Mouse (Mus musculus): ENCODE data around the gene Epha1. TPM values are rescaled to one million over a fixed set of nuclear protein-coding genes. Genes with fewer than 3 reads are reported as not detected.

The Epha1 gene
- polyA plus RNA-seq, 1 experiment = 0.02 TPM

GRCm38 (mm10) chr6:42342171-42342570, 30.9 kb downstream of the Epha1 start:
- no peaks in the 10 kb centered on the region for H3K9me3 ChIP-seq (ENCODE audit: control insufficient read depth, low read length)
- H3K4me3 ChIP-seq (replicated peaks) = no peak overlapping the region
- no peaks in the 10 kb centered on the region for H3K36me3 ChIP-seq (ENCODE audit: control insufficient read depth)
- H3K27me3 ChIP-seq (ENCODE audit: control insufficient read depth) = no peaks in the 10 kb centered on the region
- TF ChIP-seq GATA1 (IDR thresholded peaks at IDR 0.05; ENCODE audit: low read length) (no peak), TAL1 (IDR thresholded peaks at IDR 0.05; ENCODE audit: low read length) (no peak)
- H3K4me1 ChIP-seq (ENCODE audit: control insufficient read depth) = no peaks in the 10 kb centered on the region

- no peak for TF ChIP-seq GATA1 (IDR thresholded peaks at IDR 0.05; ENCODE audit: low read length)
- no peak for TF ChIP-seq TAL1 (IDR thresholded peaks at IDR 0.05; ENCODE audit: low read length)
- no peak overlapping the region for H3K4me3 ChIP-seq (replicated peaks)
- no peaks in the 10 kb centered on the region for H3K4me1 ChIP-seq (ENCODE audit: control insufficient read depth)
- H3K9me3 ChIP-seq (ENCODE audit: control insufficient read depth, low read length) = no peaks in the 10 kb centered on the region
- no peaks in the 10 kb centered on the region for H3K36me3 ChIP-seq (ENCODE audit: control insufficient read depth)
- no peaks in the 10 kb centered on the region for H3K27me3 ChIP-seq (ENCODE audit: control insufficient read depth)
Measured at GRCm38 (mm10) chr6:42339981-42340380, 33.1 kb downstream of the Epha1 start.

GRCm38 (mm10) chr6:42339189-42339588, 33.9 kb downstream of the Epha1 start:
- no peak for TF ChIP-seq GATA1 (IDR thresholded peaks at IDR 0.05; ENCODE audit: low read length)
- no peak for TF ChIP-seq TAL1 (IDR thresholded peaks at IDR 0.05; ENCODE audit: low read length)
- Histone ChIP-seq H3K4me1 (ENCODE audit: control insufficient read depth) (no peaks in the 10 kb centered on the region), H3K27me3 (ENCODE audit: control insufficient read depth) (no peaks in the 10 kb centered on the region), H3K36me3 (ENCODE audit: control insufficient read depth) (no peaks in the 10 kb centered on the region), H3K4me3 (replicated peaks) (no peak overlapping the region), H3K9me3 (ENCODE audit: control insufficient read depth, low read length) (no peaks in the 10 kb centered on the region)

- Histone ChIP-seq H3K27me3 (ENCODE audit: control insufficient read depth) (peaks cover 2% of the 10 kb centered on the region), H3K4me3 (replicated peaks) (no peak overlapping the region), H3K9me3 (ENCODE audit: control insufficient read depth, low read length) (no peaks in the 10 kb centered on the region), H3K4me1 (ENCODE audit: control insufficient read depth) (peaks cover 5% of the 10 kb centered on the region), H3K36me3 (ENCODE audit: control insufficient read depth) (no peaks in the 10 kb centered on the region)
- no peak for TF ChIP-seq GATA1 (IDR thresholded peaks at IDR 0.05; ENCODE audit: low read length)
- no peak for TF ChIP-seq TAL1 (IDR thresholded peaks at IDR 0.05; ENCODE audit: low read length)
Measured at GRCm38 (mm10) chr6:42330946-42331345, 42.1 kb downstream of the Epha1 start.

- no peak for TF ChIP-seq TAL1 (IDR thresholded peaks at IDR 0.05; ENCODE audit: low read length)
- TF ChIP-seq GATA1 (IDR thresholded peaks at IDR 0.05; ENCODE audit: low read length) = no peak
- no peak overlapping the region for H3K4me3 ChIP-seq (replicated peaks)
- peaks cover 5% of the 10 kb centered on the region for H3K4me1 ChIP-seq (ENCODE audit: control insufficient read depth)
- H3K27me3 ChIP-seq (ENCODE audit: control insufficient read depth) = peaks cover 9% of the 10 kb centered on the region
- H3K36me3 ChIP-seq (ENCODE audit: control insufficient read depth) = no peaks in the 10 kb centered on the region
- H3K9me3 ChIP-seq (ENCODE audit: control insufficient read depth, low read length) = no peaks in the 10 kb centered on the region
Measured at GRCm38 (mm10) chr6:42330216-42330615, 42.9 kb downstream of the Epha1 start.

- no peak for TF ChIP-seq GATA1 (IDR thresholded peaks at IDR 0.05; ENCODE audit: low read length)
- TF ChIP-seq TAL1 (IDR thresholded peaks at IDR 0.05; ENCODE audit: low read length) = no peak
- no peak overlapping the region for H3K4me3 ChIP-seq (replicated peaks)
Measured at GRCm38 (mm10) chr6:42328757-42329156, 44.3 kb downstream of the Epha1 start.

GRCm38 (mm10) chr6:42326509-42326908, 46.6 kb downstream of the Epha1 start:
- Histone ChIP-seq H3K4me3 (replicated peaks) (no peak overlapping the region), H3K9me3 (ENCODE audit: control insufficient read depth, low read length) (peaks cover 3% of the 10 kb centered on the region; the same call in 1 of the 2 replicates), H3K36me3 (ENCODE audit: control insufficient read depth) (no peaks in the 10 kb centered on the region), H3K27me3 (ENCODE audit: control insufficient read depth) (peaks cover 46% of the 10 kb centered on the region), H3K4me1 (ENCODE audit: control insufficient read depth) (peaks cover 10% of the 10 kb centered on the region)
- TF ChIP-seq GATA1 (IDR thresholded peaks at IDR 0.05; ENCODE audit: low read length) (no peak), TAL1 (IDR thresholded peaks at IDR 0.05; ENCODE audit: low read length) (no peak)

More at GRCm38 (mm10) chr6:42328757-42329156, 44.3 kb downstream of the Epha1 start:
- Histone ChIP-seq H3K4me1 (ENCODE audit: control insufficient read depth) (peaks cover 10% of the 10 kb centered on the region), H3K27me3 (ENCODE audit: control insufficient read depth) (peaks cover 24% of the 10 kb centered on the region), H3K9me3 (ENCODE audit: control insufficient read depth, low read length) (peaks cover 3% of the 10 kb centered on the region; the same call in 1 of the 2 replicates), H3K36me3 (ENCODE audit: control insufficient read depth) (no peaks in the 10 kb centered on the region)

GRCm38 (mm10) chr6:42325268-42325609, 47.8 kb downstream of the Epha1 start:
- peaks cover 10% of the 10 kb centered on the region for H3K4me1 ChIP-seq (ENCODE audit: control insufficient read depth)
- no peak overlapping the region for H3K4me3 ChIP-seq (replicated peaks)
- no peak for TF ChIP-seq TAL1 (IDR thresholded peaks at IDR 0.05; ENCODE audit: low read length)
- no peak for TF ChIP-seq GATA1 (IDR thresholded peaks at IDR 0.05; ENCODE audit: low read length)
- no peaks in the 10 kb centered on the region for H3K36me3 ChIP-seq (ENCODE audit: control insufficient read depth)
- peaks cover 56% of the 10 kb centered on the region for H3K27me3 ChIP-seq (ENCODE audit: control insufficient read depth)
- peaks cover 3% of the 10 kb centered on the region; the same call in 1 of the 2 replicates for H3K9me3 ChIP-seq (ENCODE audit: control insufficient read depth, low read length)

- Histone ChIP-seq H3K4me3 (replicated peaks) (no peak within 1 kb of the TSS), H3K36me3 (ENCODE audit: control insufficient read depth) (no peaks in the 10 kb centered on the region), H3K9me3 (ENCODE audit: control insufficient read depth, low read length) (peaks cover 3% of the 10 kb centered on the region; the same call in 1 of the 2 replicates), H3K27me3 (ENCODE audit: control insufficient read depth) (peaks cover 59% of the 10 kb centered on the region), H3K4me1 (ENCODE audit: control insufficient read depth) (peaks cover 10% of the 10 kb centered on the region)
- TF ChIP-seq TAL1 (IDR thresholded peaks at IDR 0.05; ENCODE audit: low read length) (no peak), GATA1 (IDR thresholded peaks at IDR 0.05; ENCODE audit: low read length) (no peak)
Measured at GRCm38 (mm10) chr6:42324482-42325267, 48.4 kb downstream of the Epha1 start, which contains the start of gene Fam131b. Fam131b (minus strand) TSS chr6:42324643.
